Mouse (Mus musculus): ENCODE measurements around the gene Snx15. TPM values are rescaled to one million over a fixed set of nuclear protein-coding genes. Genes with fewer than 3 reads are reported as not detected.
A peak's percentile ranks its signal among the peaks of the same experiment; 100 is the strongest.
"Not testable (repeated sequence)": the region's sequence is repeated elsewhere in the genome, so short reads cannot be mapped to it uniquely, and the experiment has no call there.

Gene Snx15
- polyA plus RNA-seq, 1 experiment = 52.4 TPM

- no peak for DNase-seq (ENCODE audit: low read depth)
- TF ChIP-seq CTCF (IDR thresholded peaks at IDR 0.05; ENCODE audit: borderline replicate concordance, extremely low read depth, insufficient read depth, insufficient read length) = no peak
- TF ChIP-seq POLR2A (IDR thresholded peaks at IDR 0.05; ENCODE audit: borderline replicate concordance, extremely low read depth, insufficient read depth, insufficient read length, poor library complexity, severe bottlenecking) = no peak
Measured at GRCm38 (mm10) chr19:6140374-6140677, 12.2 kb upstream of the Snx15 start.

- no peak for DNase-seq (ENCODE audit: low read depth)
- TF ChIP-seq POLR2A (IDR thresholded peaks at IDR 0.05; ENCODE audit: borderline replicate concordance, extremely low read depth, insufficient read depth, insufficient read length, poor library complexity, severe bottlenecking) (no peak), CTCF (IDR thresholded peaks at IDR 0.05; ENCODE audit: borderline replicate concordance, extremely low read depth, insufficient read depth, insufficient read length) (no peak)
Measured at GRCm38 (mm10) chr19:6139701-6140100, 11.6 kb upstream of the Snx15 start.

GRCm38 (mm10) chr19:6136397-6136796 is 8.3 kb upstream of the Snx15 start:
- no peak for TF ChIP-seq CTCF (IDR thresholded peaks at IDR 0.05; ENCODE audit: borderline replicate concordance, extremely low read depth, insufficient read depth, insufficient read length)
- no peak for TF ChIP-seq POLR2A (IDR thresholded peaks at IDR 0.05; ENCODE audit: borderline replicate concordance, extremely low read depth, insufficient read depth, insufficient read length, poor library complexity, severe bottlenecking)
- no peak for DNase-seq (ENCODE audit: low read depth)

- DNase-seq (ENCODE audit: low read depth) = not testable (repeated sequence)
Measured at GRCm38 (mm10) chr19:6133197-6133596, 5.1 kb upstream of the Snx15 start.

GRCm38 (mm10) chr19:6132171-6132827 is 4.2 kb upstream of the Snx15 start:
- DNase-seq (ENCODE audit: low read depth) = no peak
- TF ChIP-seq POLR2A (IDR thresholded peaks at IDR 0.05; ENCODE audit: borderline replicate concordance, extremely low read depth, insufficient read depth, insufficient read length, poor library complexity, severe bottlenecking) (no peak), CTCF (IDR thresholded peaks at IDR 0.05; ENCODE audit: borderline replicate concordance, extremely low read depth, insufficient read depth, insufficient read length) (no peak)

- DNase-seq (ENCODE audit: low read depth) = not testable (repeated sequence)
Measured at GRCm38 (mm10) chr19:6130414-6131128, 2.5 kb upstream of the Snx15 start.

GRCm38 (mm10) chr19:6126789-6127580 is 1.1 kb downstream of the Snx15 start:
- TF ChIP-seq CTCF (IDR thresholded peaks at IDR 0.05; ENCODE audit: borderline replicate concordance, extremely low read depth, insufficient read depth, insufficient read length) = no peak
- no peak for DNase-seq (ENCODE audit: low read depth)

- TF ChIP-seq CTCF (IDR thresholded peaks at IDR 0.05; ENCODE audit: borderline replicate concordance, extremely low read depth, insufficient read depth, insufficient read length) (peak; percentile 58; the same call in 1 of the 2 replicates), POLR2A (IDR thresholded peaks at IDR 0.05; ENCODE audit: borderline replicate concordance, extremely low read depth, insufficient read depth, insufficient read length, poor library complexity, severe bottlenecking) (no peak)
- DNase-seq (ENCODE audit: low read depth) = peak; percentile 39
Measured at GRCm38 (mm10) chr19:6126289-6126688, 1.8 kb downstream of the Snx15 start.

- TF ChIP-seq CTCF (IDR thresholded peaks at IDR 0.05; ENCODE audit: borderline replicate concordance, extremely low read depth, insufficient read depth, insufficient read length) (no peak), POLR2A (IDR thresholded peaks at IDR 0.05; ENCODE audit: borderline replicate concordance, extremely low read depth, insufficient read depth, insufficient read length, poor library complexity, severe bottlenecking) (no peak)
- DNase-seq (ENCODE audit: low read depth) = no peak
Measured at GRCm38 (mm10) chr19:6124898-6125297, 3.2 kb downstream of the Snx15 start.

GRCm38 (mm10) chr19:6123330-6123729 is 4.8 kb downstream of the Snx15 start:
- peak; percentile 51 for DNase-seq (ENCODE audit: low read depth)
- TF ChIP-seq POLR2A (IDR thresholded peaks at IDR 0.05; ENCODE audit: borderline replicate concordance, extremely low read depth, insufficient read depth, insufficient read length, poor library complexity, severe bottlenecking) (no peak), CTCF (IDR thresholded peaks at IDR 0.05; ENCODE audit: borderline replicate concordance, extremely low read depth, insufficient read depth, insufficient read length) (no peak)

GRCm38 (mm10) chr19:6121761-6122160 is 6.3 kb downstream of the Snx15 start:
- DNase-seq (ENCODE audit: low read depth) = no peak
- TF ChIP-seq CTCF (IDR thresholded peaks at IDR 0.05; ENCODE audit: borderline replicate concordance, extremely low read depth, insufficient read depth, insufficient read length) = no peak
- TF ChIP-seq POLR2A (IDR thresholded peaks at IDR 0.05; ENCODE audit: borderline replicate concordance, extremely low read depth, insufficient read depth, insufficient read length, poor library complexity, severe bottlenecking) = no peak

- TF ChIP-seq CTCF (IDR thresholded peaks at IDR 0.05; ENCODE audit: borderline replicate concordance, extremely low read depth, insufficient read depth, insufficient read length) (no peak), POLR2A (IDR thresholded peaks at IDR 0.05; ENCODE audit: borderline replicate concordance, extremely low read depth, insufficient read depth, insufficient read length, poor library complexity, severe bottlenecking) (no peak)
- DNase-seq (ENCODE audit: low read depth) = no peak
Measured at GRCm38 (mm10) chr19:6118677-6119185, 9.4 kb downstream of the Snx15 start.
